Mouse (Mus musculus): ENCODE data around the gene Esam. TPM values are rescaled to one million over a fixed set of nuclear protein-coding genes. Genes with fewer than 3 reads are reported as not detected.

Gene Esam
- polyA plus RNA-seq, 1 experiment from 2014 or later = 58.3 TPM

DNA sequence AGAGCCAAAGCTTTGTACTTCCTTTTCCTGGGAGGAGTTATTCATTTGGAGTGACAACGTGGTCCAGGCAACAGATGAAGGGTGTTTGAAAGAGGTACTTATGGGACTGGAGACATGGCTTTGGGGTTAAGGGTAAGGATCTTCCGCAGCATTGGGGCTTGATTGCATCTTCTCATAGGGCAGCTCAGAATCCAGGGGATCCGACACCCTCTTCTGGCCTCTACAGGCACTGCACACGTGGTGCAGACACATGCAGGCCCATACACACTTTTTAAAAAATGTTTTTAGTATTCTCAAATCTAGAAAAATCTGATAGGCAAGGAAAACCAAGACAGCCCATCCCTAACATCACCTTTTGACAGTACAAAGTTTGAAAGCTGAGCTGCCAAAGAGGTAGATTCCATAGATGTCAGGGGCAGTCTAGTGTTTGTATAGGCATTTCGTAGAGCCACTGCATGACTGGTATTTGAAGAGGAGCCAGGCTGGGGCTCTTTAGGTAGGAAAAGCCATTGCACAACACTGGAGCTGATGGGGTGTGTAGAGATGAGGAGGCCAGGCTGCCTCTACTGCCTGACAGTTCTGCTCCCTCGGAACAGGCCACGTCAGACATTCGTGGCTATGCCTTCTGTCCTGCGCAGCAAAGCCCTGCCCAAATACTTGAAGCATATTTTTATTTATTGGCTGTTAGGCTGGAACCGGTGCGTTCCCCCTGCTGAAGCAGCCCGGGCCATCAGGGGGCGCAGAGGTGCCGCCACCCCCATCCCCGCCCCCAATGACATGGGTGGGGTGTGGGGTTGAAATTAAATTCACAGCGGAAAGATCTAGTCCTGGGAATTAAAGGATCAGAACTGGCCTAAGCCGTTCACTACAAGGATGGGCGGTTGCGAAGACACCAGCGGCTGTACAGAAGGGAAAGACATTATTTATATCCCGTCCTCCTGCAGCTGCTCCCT lies 1.2 kb upstream of the Esam start:
- Histone ChIP-seq H3K27me3 (ENCODE audit: control insufficient read depth, insufficient read depth, low read length) (peaks cover 10% of the 10 kb centered on the region; the same call in 1 of the 2 replicates), H3K4me3 (ENCODE audit: low read depth, low read length) (peak overlapping the region; percentile 16; the same call in 1 of the 2 replicates), H3K9me3 (ENCODE audit: control insufficient read depth, low read depth, low read length) (no peaks in the 10 kb centered on the region), H3K4me1 (ENCODE audit: control insufficient read depth, insufficient read depth, low read length) (peaks cover 24% of the 10 kb centered on the region; the same call in 1 of the 2 replicates), H3K27ac (ENCODE audit: low read length) (no peak overlapping the region), H3K9ac (replicated peaks; ENCODE audit: low read depth, low read length) (no peak overlapping the region), H3K36me3 (ENCODE audit: control insufficient read depth, insufficient read depth, low read length) (peaks cover 11% of the 10 kb centered on the region; the same call in 1 of the 2 replicates), H3K4me2 (replicated peaks; ENCODE audit: low read depth, low read length) (peak overlapping the region; percentile 30; the same call in 1 of the 2 replicates)
- 26% methylated on average over 21 of the region's 21 CpGs for WGBS
- ATAC-seq (ENCODE audit: insufficient number of reproducible peaks, insufficient read depth, low FRiP score, low read depth) = no peak

DNA sequence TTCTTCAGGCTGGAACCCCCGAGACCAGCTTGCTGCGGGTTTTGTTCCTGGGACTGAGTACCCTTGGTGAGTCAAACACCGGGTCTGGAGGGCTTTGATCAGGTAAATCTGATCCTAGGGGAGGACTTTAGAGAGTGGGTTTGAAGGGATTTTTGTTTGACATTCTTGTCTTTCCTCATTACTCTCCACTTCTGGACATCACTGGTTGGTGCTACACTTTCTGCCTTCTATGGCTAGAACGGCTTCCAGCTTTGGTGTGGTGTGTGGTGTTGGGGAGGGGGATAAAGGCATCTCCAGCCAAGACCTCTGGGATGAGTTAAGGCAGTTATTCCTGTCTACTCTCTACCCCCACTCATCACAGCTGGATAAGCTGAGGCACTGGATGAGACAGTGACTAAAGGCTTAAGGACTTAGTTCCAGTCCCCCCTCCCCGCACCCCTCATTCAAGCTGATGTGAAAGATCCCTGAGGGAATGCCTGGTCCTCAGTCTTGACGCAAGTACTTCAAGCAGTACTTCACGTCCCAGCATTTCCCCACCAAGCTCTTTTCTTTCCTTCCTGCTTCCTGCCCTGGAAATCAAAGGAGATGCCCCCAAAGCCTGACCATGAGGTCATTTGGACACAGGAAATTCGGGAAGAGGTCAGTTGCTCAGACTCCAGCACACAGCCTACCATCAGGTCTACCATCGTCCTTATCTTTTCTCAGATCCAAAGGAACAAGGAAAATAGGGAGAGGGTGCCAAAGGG lies 520 bp downstream of the Esam start:
- ATAC-seq (ENCODE audit: insufficient number of reproducible peaks, insufficient read depth, low FRiP score, low read depth) = no peak
- Histone ChIP-seq H3K27ac (ENCODE audit: low read length) (peak overlapping the region; percentile 66; the same call in 1 of the 2 replicates), H3K9ac (replicated peaks; ENCODE audit: low read depth, low read length) (no peak overlapping the region; the same call in 1 of the 2 replicates), H3K4me2 (replicated peaks; ENCODE audit: low read depth, low read length) (no peak overlapping the region), H3K36me3 (ENCODE audit: control insufficient read depth, insufficient read depth, low read length) (peaks cover 3% of the 10 kb centered on the region; the same call in 1 of the 2 replicates), H3K9me3 (ENCODE audit: control insufficient read depth, low read depth, low read length) (no peaks in the 10 kb centered on the region), H3K4me3 (ENCODE audit: low read depth, low read length) (peak overlapping the region; percentile 26), H3K4me1 (ENCODE audit: control insufficient read depth, insufficient read depth, low read length) (peaks cover 24% of the 10 kb centered on the region; the same call in 1 of the 2 replicates), H3K27me3 (ENCODE audit: control insufficient read depth, insufficient read depth, low read length) (peaks cover 10% of the 10 kb centered on the region; the same call in 1 of the 2 replicates)
- WGBS = 38% methylated on average over 9 of the region's 9 CpGs

DNA sequence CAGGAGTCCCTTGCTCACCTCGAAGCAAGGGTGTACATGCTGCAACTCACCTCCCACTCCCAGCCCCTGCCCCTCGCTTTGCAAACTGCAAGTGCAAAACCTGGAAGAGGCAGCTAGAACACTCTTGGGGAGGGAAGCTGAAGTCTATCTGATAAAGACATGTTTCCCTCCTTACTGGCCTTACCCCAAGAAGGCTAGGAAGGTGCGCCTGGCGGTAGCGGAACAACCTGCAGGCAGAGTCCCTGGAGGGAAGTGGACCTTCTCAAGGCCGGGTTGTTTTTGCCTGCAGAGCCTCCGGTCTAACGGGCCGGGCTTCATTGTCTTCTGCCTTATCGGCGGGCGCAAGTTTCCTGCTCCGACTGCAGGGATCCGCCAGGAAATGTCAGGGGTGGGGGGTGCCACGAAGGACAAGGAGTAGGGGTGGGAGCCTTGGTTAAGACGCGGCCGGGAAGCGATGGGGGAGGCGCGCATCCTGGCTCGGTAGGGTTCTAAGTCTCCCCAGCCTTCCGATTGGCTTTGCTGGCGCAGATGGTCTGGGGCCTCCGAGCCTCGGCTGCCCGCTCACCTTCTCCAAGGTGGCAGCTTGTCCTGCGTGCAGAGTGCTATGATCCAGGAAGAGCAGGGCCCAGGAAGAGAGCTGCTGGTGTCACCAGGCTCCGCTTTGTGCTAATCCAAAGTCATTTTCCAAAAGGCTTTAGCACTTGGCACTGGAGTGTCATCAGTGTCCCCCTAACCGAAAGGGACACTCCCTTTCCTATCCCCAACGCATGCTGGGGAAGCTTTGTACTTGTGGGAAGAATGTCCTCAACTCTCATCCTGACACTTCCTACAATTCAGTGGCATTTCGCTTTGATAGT lies 2.4 kb downstream of the Esam start:
- ATAC-seq (ENCODE audit: insufficient number of reproducible peaks, insufficient read depth, low FRiP score, low read depth) = peak; percentile 34; the same call in 1 of the 2 replicates
- peak overlapping the region; percentile 26 for H3K4me3 ChIP-seq (ENCODE audit: low read depth, low read length)
- no peaks in the 10 kb centered on the region for H3K36me3 ChIP-seq (ENCODE audit: control insufficient read depth, insufficient read depth, low read length)
- H3K4me1 ChIP-seq (ENCODE audit: control insufficient read depth, insufficient read depth, low read length) = peaks cover 24% of the 10 kb centered on the region; the same call in 1 of the 2 replicates
- peak overlapping the region; percentile 10; the same call in 1 of the 2 replicates for H3K9ac ChIP-seq (replicated peaks; ENCODE audit: low read depth, low read length)
- 3% methylated on average over 32 of the region's 32 CpGs for WGBS
- peak overlapping the region; percentile 55 for H3K27ac ChIP-seq (ENCODE audit: low read length)
- H3K27me3 ChIP-seq (ENCODE audit: control insufficient read depth, insufficient read depth, low read length) = peaks cover 10% of the 10 kb centered on the region; the same call in 1 of the 2 replicates
- no peaks in the 10 kb centered on the region for H3K9me3 ChIP-seq (ENCODE audit: control insufficient read depth, low read depth, low read length)
- H3K4me2 ChIP-seq (replicated peaks; ENCODE audit: low read depth, low read length) = peak overlapping the region; percentile 44

DNA sequence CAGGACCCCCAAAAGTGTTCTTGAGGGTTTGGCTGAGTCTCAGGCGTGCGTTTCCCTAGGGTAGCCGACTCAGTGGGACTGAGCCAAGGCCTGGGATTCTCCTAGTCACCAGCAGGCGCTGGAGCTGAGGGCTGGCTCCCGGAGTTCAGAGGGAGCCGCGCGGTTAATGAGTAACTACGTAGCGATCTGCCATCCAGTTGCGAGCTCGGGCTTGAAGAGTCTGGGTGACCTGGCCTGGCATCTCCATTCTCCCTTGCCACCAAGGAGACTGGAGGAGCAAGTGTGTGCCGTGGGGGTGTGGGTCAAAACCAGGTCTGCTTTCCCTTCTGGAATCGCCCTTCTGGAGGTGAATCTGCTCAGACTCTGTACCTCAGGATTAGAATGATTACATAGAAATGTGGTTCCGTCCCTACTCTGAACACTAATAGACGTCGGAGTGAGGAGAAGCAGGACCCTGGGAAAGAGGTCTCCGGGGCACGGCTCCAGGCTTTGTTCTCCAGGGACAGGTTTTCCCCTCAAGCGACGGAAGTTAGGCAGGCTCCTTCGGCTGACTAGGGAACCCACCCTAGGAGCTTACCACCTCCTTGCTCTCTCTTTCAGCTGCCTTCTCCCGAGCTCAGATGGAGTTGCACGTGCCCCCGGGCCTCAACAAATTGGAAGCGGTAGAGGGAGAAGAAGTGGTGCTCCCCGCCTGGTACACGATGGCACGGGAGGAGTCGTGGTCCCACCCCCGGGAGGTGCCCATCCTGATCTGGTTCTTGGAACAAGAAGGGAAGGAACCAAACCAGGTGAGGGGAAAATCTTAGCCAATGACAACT lies 3.2 kb downstream of the Esam start:
- peaks cover 10% of the 10 kb centered on the region; the same call in 1 of the 2 replicates for H3K27me3 ChIP-seq (ENCODE audit: control insufficient read depth, insufficient read depth, low read length)
- H3K9me3 ChIP-seq (ENCODE audit: control insufficient read depth, low read depth, low read length) = no peaks in the 10 kb centered on the region
- H3K4me2 ChIP-seq (replicated peaks; ENCODE audit: low read depth, low read length) = peak overlapping the region; percentile 44
- H3K36me3 ChIP-seq (ENCODE audit: control insufficient read depth, insufficient read depth, low read length) = no peaks in the 10 kb centered on the region
- peak overlapping the region; percentile 35 for H3K27ac ChIP-seq (ENCODE audit: low read length)
- H3K4me1 ChIP-seq (ENCODE audit: control insufficient read depth, insufficient read depth, low read length) = peaks cover 24% of the 10 kb centered on the region; the same call in 1 of the 2 replicates
- H3K4me3 ChIP-seq (ENCODE audit: low read depth, low read length) = peak overlapping the region; percentile 26
- WGBS = 4% methylated on average over 31 of the region's 31 CpGs
- H3K9ac ChIP-seq (replicated peaks; ENCODE audit: low read depth, low read length) = peak overlapping the region; percentile 1; the same call in 1 of the 2 replicates
- ATAC-seq (ENCODE audit: insufficient number of reproducible peaks, insufficient read depth, low FRiP score, low read depth) = peak; percentile 80

DNA sequence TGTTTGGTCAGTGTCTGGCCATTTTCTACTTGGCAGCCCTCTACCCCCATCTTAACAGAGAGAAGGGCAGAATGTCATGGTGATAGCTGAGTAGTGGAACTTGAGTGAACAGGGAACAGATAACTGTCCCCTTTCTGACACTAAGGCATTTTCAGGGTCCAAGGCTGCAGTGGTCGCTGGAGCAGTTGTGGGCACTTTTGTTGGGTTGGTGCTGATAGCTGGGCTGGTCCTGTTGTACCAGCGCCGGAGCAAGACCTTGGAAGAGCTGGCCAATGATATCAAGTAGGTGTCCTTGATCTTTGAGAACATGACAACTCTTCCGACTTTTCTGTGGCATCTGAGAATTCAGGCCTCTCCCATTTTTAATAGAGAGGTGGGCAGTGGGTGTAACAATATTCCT lies 9.0 kb downstream of the Esam start:
- H3K4me2 ChIP-seq (replicated peaks; ENCODE audit: low read depth, low read length) = no peak overlapping the region
- H3K4me3 ChIP-seq (ENCODE audit: low read depth, low read length) = no peak overlapping the region
- 77% methylated on average over 4 of the region's 4 CpGs for WGBS
- no peak overlapping the region for H3K27ac ChIP-seq (ENCODE audit: low read length)
- no peaks in the 10 kb centered on the region for H3K4me1 ChIP-seq (ENCODE audit: control insufficient read depth, insufficient read depth, low read length)
- no peaks in the 10 kb centered on the region for H3K27me3 ChIP-seq (ENCODE audit: control insufficient read depth, insufficient read depth, low read length)
- ATAC-seq (ENCODE audit: insufficient number of reproducible peaks, insufficient read depth, low FRiP score, low read depth) = no peak
- no peak overlapping the region for H3K9ac ChIP-seq (replicated peaks; ENCODE audit: low read depth, low read length)
- no peaks in the 10 kb centered on the region for H3K36me3 ChIP-seq (ENCODE audit: control insufficient read depth, insufficient read depth, low read length)
- H3K9me3 ChIP-seq (ENCODE audit: control insufficient read depth, low read depth, low read length) = no peaks in the 10 kb centered on the region

DNA sequence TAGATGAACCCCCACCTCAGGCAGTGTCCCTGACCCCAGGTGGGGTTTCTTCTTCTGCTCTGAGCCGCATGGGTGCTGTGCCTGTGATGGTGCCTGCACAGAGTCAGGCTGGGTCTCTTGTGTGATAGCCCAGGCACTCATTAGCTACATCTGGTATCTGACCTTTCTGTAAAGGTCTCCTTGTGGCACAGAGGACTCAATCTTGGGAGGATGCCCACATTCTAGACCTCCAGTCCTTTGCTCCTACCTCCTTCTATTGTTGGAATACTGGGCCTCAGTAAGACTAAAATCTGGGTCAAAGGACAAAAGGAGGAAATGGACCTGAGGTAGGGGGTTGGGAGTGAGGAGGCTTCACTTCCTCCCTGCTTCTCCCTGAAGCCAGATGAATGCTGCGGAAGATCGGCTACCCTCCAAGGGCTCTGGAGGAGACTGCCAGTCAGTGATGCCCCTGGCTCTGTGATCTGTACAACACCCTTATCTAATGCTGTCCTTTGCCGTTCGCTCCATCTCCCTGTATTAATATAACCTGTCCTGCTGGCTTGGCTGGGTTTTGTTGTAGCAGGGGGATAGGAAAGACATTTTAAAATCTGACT lies 9.9 kb downstream of the Esam start:
- H3K4me1 ChIP-seq (ENCODE audit: control insufficient read depth, insufficient read depth, low read length) = no peaks in the 10 kb centered on the region
- no peaks in the 10 kb centered on the region for H3K27me3 ChIP-seq (ENCODE audit: control insufficient read depth, insufficient read depth, low read length)
- no peak for ATAC-seq (ENCODE audit: insufficient number of reproducible peaks, insufficient read depth, low FRiP score, low read depth)
- no peak overlapping the region for H3K4me2 ChIP-seq (replicated peaks; ENCODE audit: low read depth, low read length)
- 78% methylated on average over 5 of the region's 5 CpGs for WGBS
- H3K4me3 ChIP-seq (ENCODE audit: low read depth, low read length) = no peak overlapping the region
- no peaks in the 10 kb centered on the region for H3K36me3 ChIP-seq (ENCODE audit: control insufficient read depth, insufficient read depth, low read length)
- H3K27ac ChIP-seq (ENCODE audit: low read length) = no peak overlapping the region
- H3K9ac ChIP-seq (replicated peaks; ENCODE audit: low read depth, low read length) = no peak overlapping the region
- H3K9me3 ChIP-seq (ENCODE audit: control insufficient read depth, low read depth, low read length) = no peaks in the 10 kb centered on the region
